Mouse (Mus musculus) cerebellum, adult 2 months (tissue): ENCODE results near the gene Pnpo.

ENCODE experiments used
- CTCF ChIP-seq: fragments of 200-500 bp; IDR thresholded peaks from 2 replicates; pipeline ENCODE4 v1.5.1; 2011; ENCODE audit warnings: low read depth, mild to moderate bottlenecking, control low read depth, low read length, moderate library complexity, borderline replicate concordance; ENCODE audit not compliant: insufficient read depth
- POLR2A ChIP-seq: fragments of 200-500 bp; IDR thresholded peaks from 2 replicates; pipeline ENCODE4 v1.6.1; 2011; ENCODE audit warnings: low read length, control low read depth, borderline replicate concordance; ENCODE audit not compliant: insufficient read depth

- no peak for TF ChIP-seq CTCF
- TF ChIP-seq POLR2A, result no peak
Measured at GRCm38 (mm10) chr11:96979329-96979728, 35.5 kb upstream of the Pnpo start.
